Mouse (Mus musculus) testis, adult 2 months (tissue): ENCODE data around the gene Bid.

Source experiments
- CTCF ChIP-seq: fragments of 200-500 bp; IDR thresholded peaks from 2 replicates; pipeline ENCODE4 v1.5.1; 2012; ENCODE audit warnings: low read depth, mild to moderate bottlenecking, inconsistent platforms, low read length, moderate library complexity; ENCODE audit not compliant: control insufficient read depth, insufficient read depth, insufficient replicate concordance
- POLR2A ChIP-seq: fragments of 200-500 bp; IDR thresholded peaks from 2 replicates; pipeline ENCODE4 v1.6.1; 2012; ENCODE audit warnings: low read depth, mild to moderate bottlenecking, inconsistent platforms, low read length, moderate library complexity; ENCODE audit not compliant: control insufficient read depth

DNA sequence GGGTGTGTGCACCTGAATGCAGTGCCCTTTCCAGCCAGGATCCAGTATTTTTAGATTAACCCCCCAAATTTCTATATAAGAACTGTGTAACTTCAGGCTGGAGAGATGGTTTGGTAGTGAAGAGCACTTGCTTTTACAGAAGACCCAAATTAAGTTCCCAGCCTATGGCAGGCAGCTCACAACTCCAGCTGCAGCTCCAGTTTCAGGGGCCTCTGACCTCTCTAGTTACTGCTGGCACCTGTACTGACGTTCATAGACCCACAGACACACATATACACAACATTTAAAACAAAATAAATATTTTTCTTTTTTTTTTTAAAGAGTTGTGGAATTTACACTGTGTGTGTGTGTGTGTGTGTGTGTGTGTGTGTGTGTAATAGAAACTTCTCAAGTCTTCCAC is 12.8 kb upstream of the Bid start:
- TF ChIP-seq CTCF, result no peak
- TF ChIP-seq POLR2A, result no peak
